Mouse (Mus musculus): ENCODE results near the gene Zfp82. TPM values are rescaled to one million over a fixed set of nuclear protein-coding genes. Genes with fewer than 3 reads are reported as not detected.

Gene Zfp82
- polyA plus RNA-seq, 1 experiment from 2014 or later, result 6.8 TPM

Small RNA genes within 50 kb of the gene (microRNA-seq; reads per million reads assigned to microRNA genes)
- not detected for gene Gm23368

Other genes with a start within 250 kb of the Zfp82 start
- gene Zfp940, start 219.2 kb downstream of the Zfp82 start, polyA plus RNA-seq (2016; fragmentation: Nextera tagmentation; extraction: Ambion mirVana), result 9.7 and 10.3 TPM in 2 replicates
- 8.8 and 9.3 TPM in 2 replicates for gene Zfp420, start 212.9 kb downstream of the Zfp82 start, polyA plus RNA-seq (2016; fragmentation: Nextera tagmentation; extraction: Ambion mirVana)
- gene Zfp27, start 166.3 kb downstream of the Zfp82 start, polyA plus RNA-seq (2016; fragmentation: Nextera tagmentation; extraction: Ambion mirVana), result 10.6 and 12.8 TPM in 2 replicates
- 5.4 and 7.3 TPM in 2 replicates for gene Zfp383, start 164.7 kb downstream of the Zfp82 start, polyA plus RNA-seq (2016; fragmentation: Nextera tagmentation; extraction: Ambion mirVana)
- gene Zfp74, start 118.8 kb downstream of the Zfp82 start, polyA plus RNA-seq (2016; fragmentation: Nextera tagmentation; extraction: Ambion mirVana), result 12.7 and 15.8 TPM in 2 replicates
- 22.8 and 23.3 TPM in 2 replicates for gene Zfp568, start 88.9 kb downstream of the Zfp82 start, polyA plus RNA-seq (2016; fragmentation: Nextera tagmentation; extraction: Ambion mirVana)
- gene Zfp14, start 21.5 kb downstream of the Zfp82 start, polyA plus RNA-seq (2016; fragmentation: Nextera tagmentation; extraction: Ambion mirVana), result 4.1 and 4.4 TPM in 2 replicates
- gene Gm26920, start 17.5 kb upstream of the Zfp82 start, polyA plus RNA-seq (2016; fragmentation: Nextera tagmentation; extraction: Ambion mirVana), result 1.3 and 2.2 TPM in 2 replicates
- gene Zfp566, start 17.6 kb upstream of the Zfp82 start, polyA plus RNA-seq (2016; fragmentation: Nextera tagmentation; extraction: Ambion mirVana), result 14.3 and 18.5 TPM in 2 replicates
- gene Zfp260, start 21.9 kb upstream of the Zfp82 start, polyA plus RNA-seq (2016; fragmentation: Nextera tagmentation; extraction: Ambion mirVana), result 113 and 116 TPM in 2 replicates
- gene Zfp382, start 49.0 kb upstream of the Zfp82 start, polyA plus RNA-seq (2016; fragmentation: Nextera tagmentation; extraction: Ambion mirVana), result 10.6 and 13.0 TPM in 2 replicates
- gene Zfp146, start 96.8 kb upstream of the Zfp82 start, polyA plus RNA-seq (2016; fragmentation: Nextera tagmentation; extraction: Ambion mirVana), result 17.0 and 21.2 TPM in 2 replicates
- 4.1 and 7.2 TPM in 2 replicates for gene Cox7a1, start 111.2 kb upstream of the Zfp82 start, polyA plus RNA-seq (2016; fragmentation: Nextera tagmentation; extraction: Ambion mirVana)
- gene Capns1, start 125.9 kb upstream of the Zfp82 start, polyA plus RNA-seq (2016; fragmentation: Nextera tagmentation; extraction: Ambion mirVana), result 52.1 and 55.5 TPM in 2 replicates
- gene Polr2i, start 159.0 kb upstream of the Zfp82 start, polyA plus RNA-seq (2016; fragmentation: Nextera tagmentation; extraction: Ambion mirVana), result 155 and 162 TPM in 2 replicates
- gene Tbcb, start 159.4 kb upstream of the Zfp82 start, polyA plus RNA-seq (2016; fragmentation: Nextera tagmentation; extraction: Ambion mirVana), result 274 and 283 TPM in 2 replicates
- gene Ovol3, start 162.8 kb upstream of the Zfp82 start, polyA plus RNA-seq (2016; fragmentation: Nextera tagmentation; extraction: Ambion mirVana), result not detected in 2 replicates
- gene Thap8, start 207.2 kb upstream of the Zfp82 start, polyA plus RNA-seq (2016; fragmentation: Nextera tagmentation; extraction: Ambion mirVana), result 0.32 and 0.55 TPM in 2 replicates
- 18.0 and 21.6 TPM in 2 replicates for gene Wdr62, start 207.5 kb upstream of the Zfp82 start, polyA plus RNA-seq (2016; fragmentation: Nextera tagmentation; extraction: Ambion mirVana)
- gene Clip3, start 218.8 kb upstream of the Zfp82 start, polyA plus RNA-seq (2016; fragmentation: Nextera tagmentation; extraction: Ambion mirVana), result 54.9 and 76.3 TPM in 2 replicates
- 95.4 and 96.9 TPM in 2 replicates for gene Alkbh6, start 235.8 kb upstream of the Zfp82 start, polyA plus RNA-seq (2016; fragmentation: Nextera tagmentation; extraction: Ambion mirVana)
- 13.7 and 14.8 TPM in 2 replicates for gene Syne4, start 241.9 kb upstream of the Zfp82 start, polyA plus RNA-seq (2016; fragmentation: Nextera tagmentation; extraction: Ambion mirVana)
- gene E130208F15Rik, start 248.8 kb upstream of the Zfp82 start, polyA plus RNA-seq (2016; fragmentation: Nextera tagmentation; extraction: Ambion mirVana), result 2.6 and 4.6 TPM in 2 replicates

All from midbrain, embryonic 10.5 days (tissue).